Mouse (Mus musculus): ENCODE results near the gene Dok5. TPM values are rescaled to one million over a fixed set of nuclear protein-coding genes. Genes with fewer than 3 reads are reported as not detected.
A peak's percentile ranks its signal among the peaks of the same experiment; 100 is the strongest.

Dok5 gene
- polyA plus RNA-seq, 1 experiment from 2014 or later, result 2.0 TPM

- 79% methylated on average over 15 of the region's 15 CpGs for WGBS
- no peak overlapping the region for H3K4me2 ChIP-seq
- H3K27me3 ChIP-seq, result no peaks in the 10 kb centered on the region
- no peak overlapping the region for H3K4me3 ChIP-seq
- no peaks in the 10 kb centered on the region for H3K36me3 ChIP-seq
- H3K4me1 ChIP-seq, result no peaks in the 10 kb centered on the region
- no peak overlapping the region for H3K9ac ChIP-seq
- no peaks in the 10 kb centered on the region for H3K9me3 ChIP-seq
- no peak overlapping the region for H3K27ac ChIP-seq
- no peak for ATAC-seq (ENCODE audit: borderline replicate concordance, extremely low read depth, low FRiP score, low TSS enrichment)
These were observed 139.0 kb downstream of the Dok5 start for GRCm38 (mm10) chr2:170870566-170870965.

- WGBS, result 86% methylated on average over 3 of the region's 3 CpGs
- no peak overlapping the region for H3K9ac ChIP-seq
These were observed 139.9 kb downstream of the Dok5 start for GRCm38 (mm10) chr2:170871469-170871868.

GRCm38 (mm10) chr2:170873382-170873781, 141.8 kb downstream of the Dok5 start:
- Histone ChIP-seq H3K9ac (no peak overlapping the region), H3K27me3 (peaks cover 4% of the 10 kb centered on the region; the same call in 1 of the 2 replicates), H3K4me1 (no peaks in the 10 kb centered on the region), H3K9me3 (no peaks in the 10 kb centered on the region), H3K4me3 (no peak overlapping the region), H3K27ac (no peak overlapping the region), H3K36me3 (no peaks in the 10 kb centered on the region), H3K4me2 (no peak overlapping the region)
- no peak for ATAC-seq (ENCODE audit: borderline replicate concordance, extremely low read depth, low FRiP score, low TSS enrichment)
- WGBS, result 7% methylated on average over 8 of the region's 8 CpGs

More at GRCm38 (mm10) chr2:170871469-170871868, 139.9 kb downstream of the Dok5 start:
- H3K4me2 ChIP-seq, result no peak overlapping the region
- H3K27ac ChIP-seq, result no peak overlapping the region
- H3K4me1 ChIP-seq, result no peaks in the 10 kb centered on the region
- no peaks in the 10 kb centered on the region for H3K36me3 ChIP-seq
- no peaks in the 10 kb centered on the region for H3K9me3 ChIP-seq
- no peaks in the 10 kb centered on the region for H3K27me3 ChIP-seq
- H3K4me3 ChIP-seq, result no peak overlapping the region
- no peak for ATAC-seq (ENCODE audit: borderline replicate concordance, extremely low read depth, low FRiP score, low TSS enrichment)

DNA sequence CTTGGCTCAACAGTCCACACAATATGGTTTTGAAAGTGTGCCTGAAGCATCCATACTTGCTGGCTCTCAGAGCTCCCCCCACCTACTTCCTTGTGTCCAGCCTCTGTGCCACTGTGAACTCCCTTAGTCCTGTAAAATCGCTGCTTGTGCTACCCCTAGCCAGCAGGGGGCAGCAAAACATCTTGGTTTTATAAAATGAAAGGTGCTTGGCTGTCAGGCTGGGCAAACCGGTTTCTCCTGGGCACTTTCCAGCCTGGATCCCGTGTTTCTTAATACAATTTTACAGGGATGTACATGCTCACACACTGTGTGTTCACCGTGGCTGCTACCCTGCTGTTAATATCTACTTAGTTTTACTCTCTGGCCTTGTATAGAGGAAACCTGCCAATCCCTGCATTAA, 145.9 kb downstream of the Dok5 start:
- peak; percentile 47; the same call in 1 of the 2 replicates for ATAC-seq (ENCODE audit: borderline replicate concordance, extremely low read depth, low FRiP score, low TSS enrichment)
- no peak overlapping the region for H3K27ac ChIP-seq
- no peak overlapping the region for H3K4me2 ChIP-seq
- H3K27me3 ChIP-seq, result peaks cover 19% of the 10 kb centered on the region
- H3K36me3 ChIP-seq, result no peaks in the 10 kb centered on the region
- WGBS, result under 1% methylated on average over 4 of the region's 4 CpGs
- H3K4me1 ChIP-seq, result no peaks in the 10 kb centered on the region
- H3K9ac ChIP-seq, result no peak overlapping the region
- H3K4me3 ChIP-seq, result no peak overlapping the region
- no peaks in the 10 kb centered on the region for H3K9me3 ChIP-seq

- 60% methylated on average over 5 of the region's 5 CpGs for WGBS
- no peak for ATAC-seq (ENCODE audit: borderline replicate concordance, extremely low read depth, low FRiP score, low TSS enrichment)
These were observed 146.3 kb downstream of the Dok5 start for GRCm38 (mm10) chr2:170877936-170878335.

GRCm38 (mm10) chr2:170884209-170884801, 152.7 kb downstream of the Dok5 start:
- H3K9ac ChIP-seq, result no peak overlapping the region
- H3K9me3 ChIP-seq, result no peaks in the 10 kb centered on the region
- H3K4me3 ChIP-seq, result no peak overlapping the region
- no peaks in the 10 kb centered on the region for H3K4me1 ChIP-seq
- H3K27ac ChIP-seq, result peak overlapping the region; percentile 50; the same call in 1 of the 2 replicates
- WGBS, result 36% methylated on average over 4 of the region's 4 CpGs
- no peak overlapping the region for H3K4me2 ChIP-seq
- no peak for ATAC-seq (ENCODE audit: borderline replicate concordance, extremely low read depth, low FRiP score, low TSS enrichment)
- H3K27me3 ChIP-seq, result peaks cover 6% of the 10 kb centered on the region
- H3K36me3 ChIP-seq, result no peaks in the 10 kb centered on the region

More at GRCm38 (mm10) chr2:170877936-170878335, 146.3 kb downstream of the Dok5 start:
- no peak overlapping the region for H3K9ac ChIP-seq
- H3K9me3 ChIP-seq, result no peaks in the 10 kb centered on the region
- no peaks in the 10 kb centered on the region for H3K36me3 ChIP-seq
- peaks cover 19% of the 10 kb centered on the region for H3K27me3 ChIP-seq
- no peaks in the 10 kb centered on the region for H3K4me1 ChIP-seq
- no peak overlapping the region for H3K27ac ChIP-seq
- no peak overlapping the region for H3K4me2 ChIP-seq
- no peak overlapping the region for H3K4me3 ChIP-seq

DNA sequence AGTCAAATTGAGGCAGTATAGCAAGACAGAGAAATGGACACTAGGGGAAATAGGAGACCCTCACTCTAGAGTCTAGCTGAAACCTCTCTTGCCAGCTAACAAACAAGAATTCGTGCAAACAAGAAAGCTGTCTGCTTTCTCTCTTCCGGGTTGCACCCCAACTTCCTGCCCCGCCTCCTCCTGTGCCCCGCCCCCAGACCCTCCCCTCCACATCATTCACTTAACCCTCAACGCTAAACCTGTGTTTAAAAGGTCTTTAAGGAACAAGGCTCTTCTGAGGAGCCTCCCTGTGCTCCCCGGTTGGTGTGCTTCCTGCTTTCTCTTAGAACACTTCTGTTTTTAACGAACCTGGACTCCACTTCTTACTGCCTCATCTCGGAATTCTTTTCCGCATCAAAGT, 156.4 kb downstream of the Dok5 start:
- H3K27ac ChIP-seq, result no peak overlapping the region
- H3K9me3 ChIP-seq, result no peaks in the 10 kb centered on the region
- no peak overlapping the region for H3K4me2 ChIP-seq
- no peak overlapping the region for H3K4me3 ChIP-seq
- H3K9ac ChIP-seq, result no peak overlapping the region
- no peak for ATAC-seq (ENCODE audit: borderline replicate concordance, extremely low read depth, low FRiP score, low TSS enrichment)
- no peaks in the 10 kb centered on the region for H3K36me3 ChIP-seq
- no peaks in the 10 kb centered on the region for H3K27me3 ChIP-seq
- 55% methylated on average over 9 of the region's 9 CpGs for WGBS
- no peaks in the 10 kb centered on the region for H3K4me1 ChIP-seq

DNA sequence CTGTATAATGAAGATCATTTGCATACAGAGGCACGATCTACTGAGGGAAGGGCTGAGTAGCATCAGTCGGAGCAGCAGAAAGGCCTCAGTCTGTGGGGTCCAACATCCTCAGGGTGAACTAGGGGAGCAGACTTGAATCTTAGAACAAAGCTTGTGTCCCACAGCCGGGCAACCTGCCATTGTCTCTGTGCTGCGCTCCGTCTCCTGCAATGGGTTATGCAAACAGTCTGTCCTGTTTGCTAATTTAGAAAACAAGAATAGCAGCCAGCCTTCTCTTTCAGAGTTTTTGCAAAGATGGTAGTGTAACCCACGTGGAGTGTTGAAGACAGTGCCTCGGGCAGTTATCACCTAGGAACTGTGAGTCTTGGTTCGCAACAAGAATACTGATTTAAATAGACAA, 163.5 kb downstream of the Dok5 start:
- no peaks in the 10 kb centered on the region for H3K4me1 ChIP-seq
- no peaks in the 10 kb centered on the region for H3K27me3 ChIP-seq
- H3K27ac ChIP-seq, result no peak overlapping the region
- 69% methylated on average over 8 of the region's 8 CpGs for WGBS
- no peak for ATAC-seq (ENCODE audit: borderline replicate concordance, extremely low read depth, low FRiP score, low TSS enrichment)
- H3K36me3 ChIP-seq, result no peaks in the 10 kb centered on the region
- H3K9ac ChIP-seq, result no peak overlapping the region
- H3K9me3 ChIP-seq, result no peaks in the 10 kb centered on the region
- H3K4me3 ChIP-seq, result no peak overlapping the region
- H3K4me2 ChIP-seq, result no peak overlapping the region

- no peaks in the 10 kb centered on the region for H3K4me1 ChIP-seq
- no peak overlapping the region for H3K4me2 ChIP-seq
- no peaks in the 10 kb centered on the region for H3K9me3 ChIP-seq
- H3K27me3 ChIP-seq, result no peaks in the 10 kb centered on the region
- 63% methylated on average over 13 of the region's 13 CpGs for WGBS
- no peaks in the 10 kb centered on the region for H3K36me3 ChIP-seq
- no peak overlapping the region for H3K27ac ChIP-seq
- ATAC-seq (ENCODE audit: borderline replicate concordance, extremely low read depth, low FRiP score, low TSS enrichment), result no peak
- no peak overlapping the region for H3K4me3 ChIP-seq
- H3K9ac ChIP-seq, result no peak overlapping the region
These were observed 170.8 kb downstream of the Dok5 start for GRCm38 (mm10) chr2:170902204-170903028.

DNA sequence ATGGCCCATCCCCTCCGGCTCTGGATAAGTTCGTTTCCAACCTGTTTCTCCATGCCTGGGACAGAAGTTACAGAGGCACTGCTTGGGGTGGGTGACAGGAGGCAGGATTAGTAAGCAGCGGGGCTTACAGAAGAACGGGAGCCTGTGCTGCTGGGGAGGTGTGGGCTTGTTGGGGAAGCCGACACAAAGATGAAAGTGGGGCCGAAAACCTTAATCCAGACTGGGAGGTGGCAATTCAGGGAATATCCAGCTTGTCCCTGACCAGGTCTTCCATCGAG, 171.4 kb downstream of the Dok5 start:
- no peaks in the 10 kb centered on the region for H3K27me3 ChIP-seq
- no peak overlapping the region for H3K9ac ChIP-seq
- H3K4me3 ChIP-seq, result no peak overlapping the region
- ATAC-seq (ENCODE audit: borderline replicate concordance, extremely low read depth, low FRiP score, low TSS enrichment), result no peak
- no peak overlapping the region for H3K27ac ChIP-seq
- no peaks in the 10 kb centered on the region for H3K36me3 ChIP-seq
- no peaks in the 10 kb centered on the region for H3K4me1 ChIP-seq
- H3K9me3 ChIP-seq, result no peaks in the 10 kb centered on the region
- no peak overlapping the region for H3K4me2 ChIP-seq
- 86% methylated on average over 7 of the region's 7 CpGs for WGBS

GRCm38 (mm10) chr2:170903367-170903766, 171.8 kb downstream of the Dok5 start:
- WGBS, result 93% methylated on average over 9 of the region's 9 CpGs
- Histone ChIP-seq H3K4me1 (no peaks in the 10 kb centered on the region), H3K9me3 (no peaks in the 10 kb centered on the region), H3K4me2 (no peak overlapping the region), H3K36me3 (no peaks in the 10 kb centered on the region), H3K27me3 (no peaks in the 10 kb centered on the region), H3K4me3 (no peak overlapping the region), H3K9ac (no peak overlapping the region), H3K27ac (no peak overlapping the region)
- ATAC-seq (ENCODE audit: borderline replicate concordance, extremely low read depth, low FRiP score, low TSS enrichment), result no peak

DNA sequence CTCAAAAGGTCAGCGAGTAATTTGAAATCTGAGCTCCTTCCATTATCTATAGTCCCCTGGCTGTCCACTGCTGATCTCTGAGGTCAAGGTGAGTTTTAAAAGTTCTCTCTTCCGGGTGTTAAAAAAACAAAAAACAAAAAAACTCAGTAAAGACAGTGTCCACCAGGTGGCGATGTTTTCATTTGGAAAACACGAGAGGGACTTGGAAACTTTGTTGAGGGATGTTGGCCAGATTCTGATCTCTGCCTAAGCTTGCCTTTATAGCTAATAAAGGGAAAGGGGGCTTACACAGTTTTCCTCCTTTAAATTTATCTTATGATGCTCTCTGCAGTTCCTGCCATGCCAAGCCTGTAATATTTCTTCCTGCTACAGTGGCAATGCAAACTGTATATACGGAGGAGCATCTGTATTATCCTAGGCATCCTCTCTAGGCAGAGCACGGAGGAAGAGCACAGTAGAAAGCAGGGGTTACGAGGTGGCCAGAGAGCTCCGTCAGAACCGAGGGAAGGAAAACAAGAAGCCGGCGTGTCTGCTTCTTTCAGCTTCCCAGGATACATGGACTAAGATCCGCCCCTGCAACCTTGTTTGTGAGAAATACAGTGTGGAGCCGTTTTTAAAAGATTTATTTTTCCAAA, 181.1 kb downstream of the Dok5 start:
- Histone ChIP-seq H3K9me3 (no peaks in the 10 kb centered on the region), H3K9ac (no peak overlapping the region), H3K4me2 (no peak overlapping the region), H3K27me3 (no peaks in the 10 kb centered on the region), H3K4me3 (no peak overlapping the region), H3K27ac (no peak overlapping the region), H3K36me3 (no peaks in the 10 kb centered on the region), H3K4me1 (no peaks in the 10 kb centered on the region)
- WGBS, result 33% methylated on average over 13 of the region's 13 CpGs
- no peak for ATAC-seq (ENCODE audit: borderline replicate concordance, extremely low read depth, low FRiP score, low TSS enrichment)

Measured in lung, embryonic 15.5 days (tissue).